Mouse (Mus musculus) 3134 (cell line): ENCODE data around the gene Cit.
"Not testable (repeated sequence)": the region's sequence is repeated elsewhere in the genome, so short reads cannot be mapped to it uniquely, and the experiment has no call there.

Experiments used
- DNase-seq: peaks from one replicate; pipeline ENCODE4 v3.0.0-alpha.2; 2011; ENCODE audit warnings: low spot score; ENCODE audit not compliant: insufficient read length; ENCODE audit errors: extremely low read depth

Cit gene

GRCm38 (mm10) chr5:115844766-115845634 is at the start of gene Cit:
Gene Cit, plus strand, starts transcription at chr5:115845278.
- DNase-seq = peak; percentile 90

GRCm38 (mm10) chr5:115799016-115799894 is 45.8 kb upstream of the Cit start:
- DNase-seq = no peak

GRCm38 (mm10) chr5:115799895-115800232 is 45.2 kb upstream of the Cit start:
- no peak for DNase-seq

GRCm38 (mm10) chr5:115812262-115812661 is 32.8 kb upstream of the Cit start:
- DNase-seq = no peak

GRCm38 (mm10) chr5:115817022-115817421 is 28.1 kb upstream of the Cit start:
- no peak for DNase-seq

- not testable (repeated sequence) for DNase-seq
Measured at GRCm38 (mm10) chr5:115817655-115818054, 27.4 kb upstream of the Cit start.

GRCm38 (mm10) chr5:115819966-115820365 is 25.1 kb upstream of the Cit start:
- no peak for DNase-seq

GRCm38 (mm10) chr5:115821200-115821599 is 23.9 kb upstream of the Cit start:
- DNase-seq = no peak

- DNase-seq = no peak
Measured at GRCm38 (mm10) chr5:115821910-115822309, 23.2 kb upstream of the Cit start.

GRCm38 (mm10) chr5:115832754-115833153 is 12.3 kb upstream of the Cit start:
- DNase-seq = no peak

GRCm38 (mm10) chr5:115833806-115834205 is 11.3 kb upstream of the Cit start:
- DNase-seq = not testable (repeated sequence)

GRCm38 (mm10) chr5:115835291-115835690 is 9.8 kb upstream of the Cit start:
- DNase-seq = no peak

- DNase-seq = no peak
Measured at GRCm38 (mm10) chr5:115838059-115838458, 7.0 kb upstream of the Cit start.

GRCm38 (mm10) chr5:115840453-115840852 is 4.6 kb upstream of the Cit start:
- no peak for DNase-seq

- DNase-seq = no peak
Measured at GRCm38 (mm10) chr5:115840946-115841775, 3.9 kb upstream of the Cit start.

- DNase-seq = no peak
Measured at GRCm38 (mm10) chr5:115844368-115844765, 711 bp upstream of the Cit start.

- no peak for DNase-seq
Measured at GRCm38 (mm10) chr5:115845635-115846174, 627 bp downstream of the Cit start.

- no peak for DNase-seq
Measured at GRCm38 (mm10) chr5:115847166-115847565, 2.1 kb downstream of the Cit start.

GRCm38 (mm10) chr5:115848463-115848862 is 3.4 kb downstream of the Cit start:
- DNase-seq = no peak

- DNase-seq = no peak
Measured at GRCm38 (mm10) chr5:115849263-115849829, 4.3 kb downstream of the Cit start.
